Mouse (Mus musculus) intestine, postnatal 0 days (tissue): ENCODE data around the gene Snapc3. TPM values are rescaled to one million over a fixed set of nuclear protein-coding genes. Genes with fewer than 3 reads are reported as not detected.

Source experiments
- ATAC-seq: fragments of 200-750 bp; cut with Nextera tagmentation; 2 replicates; pipeline ENCODE4 v1.8.0; 2017; ENCODE audit warnings: mild to moderate bottlenecking, moderate TSS enrichment, moderate library complexity
- H3K27ac ChIP-seq: fragments of 300-500 bp; sonication (generic); 2 replicates; pipeline ENCODE4 v1.5.1; 2014; ENCODE audit warnings: mild to moderate bottlenecking, low read depth, low read length, moderate library complexity
- H3K27me3 ChIP-seq: fragments of 300-500 bp; sonication (generic); replicated peaks from 2 replicates; pipeline ENCODE4 v1.6.1; 2014; ENCODE audit warnings: low read length, mixed read lengths; ENCODE audit not compliant: control insufficient read depth, insufficient read depth
- H3K36me3 ChIP-seq: fragments of 300-500 bp; sonication (generic); 2 replicates; pipeline ENCODE4 v1.6.1; 2014; ENCODE audit warnings: mild to moderate bottlenecking, moderate library complexity; ENCODE audit not compliant: control insufficient read depth, insufficient read depth
- H3K4me1 ChIP-seq: fragments of 300-500 bp; sonication (generic); replicated peaks from 2 replicates; pipeline ENCODE4 v1.6.1; 2014; ENCODE audit warnings: antibody characterized with exemption, low read length, mixed read lengths; ENCODE audit not compliant: control insufficient read depth, insufficient read depth
- H3K4me2 ChIP-seq: fragments of 300-500 bp; sonication (generic); replicated peaks from 2 replicates; pipeline ENCODE4 v1.6.1; 2014; ENCODE audit warnings: low read depth, mild to moderate bottlenecking, moderate library complexity
- H3K4me3 ChIP-seq: fragments of 300-500 bp; sonication (generic); 2 replicates; pipeline ENCODE4 v1.5.1; 2014; ENCODE audit warnings: low read depth, low read length
- H3K9ac ChIP-seq: fragments of 300-500 bp; sonication (generic); 2 replicates; pipeline ENCODE4 v1.6.1; 2014; ENCODE audit warnings: mild to moderate bottlenecking, low read depth, low read length
- H3K9me3 ChIP-seq: fragments of 300-500 bp; sonication (generic); 2 replicates; pipeline ENCODE4 v1.6.1; 2016; ENCODE audit warnings: mixed run types; ENCODE audit not compliant: control insufficient read depth
- CTCF ChIP-seq: sonication (generic); IDR thresholded peaks from 2 replicates; pipeline ENCODE4 v1.5.1; 2016; ENCODE audit warnings: low read depth, mild to moderate bottlenecking, control low read depth, antibody characterized with exemption, moderate library complexity
- WGBS: fragments of 180-500 bp; shearing (Covaris S2); extraction: QIAGEN DNeasy Blood & Tissue Kit; methylation state at CpG from one replicate; pipeline ENCODE4 v1.1.7; 2014; 5-methylcytosine and 5-hydroxymethylcytosine counted together
- polyA plus RNA-seq: library from polyadenylated mRNA; unstranded; fragments of >200 nt; fragmentation: Nextera tagmentation; extraction: Ambion mirVana; gene quantifications from 2 replicates; pipeline ENCODE4 v1.2.1, GENCODE M21; 2015

Gene Snapc3
- polyA plus RNA-seq, 1 experiment from 2014 or later, result 12.6 TPM

DNA sequence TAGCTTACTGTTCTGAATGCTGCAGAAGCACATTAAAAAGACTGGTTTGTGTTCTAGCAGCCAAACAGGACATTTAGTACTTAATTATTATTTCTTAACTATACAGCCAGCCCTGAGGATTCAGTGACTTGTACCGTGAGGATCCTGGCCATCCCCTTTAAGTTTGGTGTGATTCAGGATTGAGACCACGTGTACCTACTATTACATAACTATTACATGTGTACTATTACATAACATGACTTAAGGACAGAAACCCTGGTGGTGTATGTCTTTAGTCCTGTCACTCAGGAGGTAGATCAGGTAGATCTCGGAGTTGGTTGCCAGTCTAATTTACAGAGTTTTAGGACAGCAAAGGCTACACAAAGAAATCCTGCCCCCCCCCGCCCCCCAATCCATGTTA lies 23.5 kb downstream of the Snapc3 start:
- Histone ChIP-seq H3K4me2 (no peak overlapping the region), H3K27me3 (no peaks in the 10 kb centered on the region), H3K36me3 (peaks cover 35% of the 10 kb centered on the region), H3K9ac (no peak overlapping the region), H3K27ac (no peak overlapping the region), H3K4me3 (no peak overlapping the region), H3K9me3 (no peaks in the 10 kb centered on the region), H3K4me1 (no peaks in the 10 kb centered on the region)
- WGBS, result 90% methylated on average over 4 of the region's 4 CpGs
- no peak for ATAC-seq
- no peak for TF ChIP-seq CTCF

- Histone ChIP-seq H3K4me2 (no peak overlapping the region), H3K9me3 (no peaks in the 10 kb centered on the region), H3K27ac (no peak overlapping the region), H3K36me3 (peaks cover 50% of the 10 kb centered on the region), H3K9ac (no peak overlapping the region), H3K4me1 (no peaks in the 10 kb centered on the region), H3K4me3 (no peak overlapping the region), H3K27me3 (no peaks in the 10 kb centered on the region)
- ATAC-seq, result no peak
- TF ChIP-seq CTCF, result no peak
- 90% methylated on average over 4 of the region's 4 CpGs for WGBS
Measured at GRCm38 (mm10) chr4:83450785-83451184, 33.3 kb downstream of the Snapc3 start.

DNA sequence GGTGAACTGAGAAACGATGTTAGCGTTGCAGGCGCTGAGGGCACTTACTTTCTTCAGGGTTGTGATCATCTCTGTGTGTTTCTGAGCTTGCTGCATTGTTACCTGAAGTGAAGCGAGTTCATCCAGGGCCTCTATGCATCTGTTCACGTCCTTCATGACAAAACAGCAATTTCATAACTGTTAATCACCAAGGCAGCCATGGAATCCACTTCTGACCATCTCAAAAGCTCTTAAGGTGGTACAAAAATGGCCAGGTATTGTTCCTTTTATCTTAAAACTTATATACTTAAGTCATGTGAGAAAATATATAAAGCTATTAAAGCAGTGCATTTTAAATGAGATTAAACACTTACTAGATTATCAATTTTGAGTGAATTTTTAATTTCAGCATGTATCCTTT lies 42.6 kb downstream of the Snapc3 start:
- WGBS, result 91% methylated on average over 5 of the region's 5 CpGs
- H3K36me3 ChIP-seq, result peaks cover 69% of the 10 kb centered on the region
- H3K4me2 ChIP-seq, result no peak overlapping the region

GRCm38 (mm10) chr4:83464827-83465226 lies 47.3 kb downstream of the Snapc3 start:
- Histone ChIP-seq H3K27ac (no peak overlapping the region), H3K4me1 (no peaks in the 10 kb centered on the region), H3K36me3 (peaks cover 51% of the 10 kb centered on the region), H3K4me2 (no peak overlapping the region), H3K4me3 (no peak overlapping the region), H3K9ac (no peak overlapping the region), H3K9me3 (no peaks in the 10 kb centered on the region), H3K27me3 (no peaks in the 10 kb centered on the region)
- no peak for TF ChIP-seq CTCF
- WGBS, result 92% methylated on average over 7 of the region's 7 CpGs
- ATAC-seq, result no peak

More for the DNA sequence above, 42.6 kb downstream of the Snapc3 start:
- no peaks in the 10 kb centered on the region for H3K9me3 ChIP-seq
- no peaks in the 10 kb centered on the region for H3K27me3 ChIP-seq
- H3K4me1 ChIP-seq, result no peaks in the 10 kb centered on the region
- TF ChIP-seq CTCF, result no peak
- H3K27ac ChIP-seq, result no peak overlapping the region
- H3K9ac ChIP-seq, result no peak overlapping the region
- H3K4me3 ChIP-seq, result no peak overlapping the region
- ATAC-seq, result no peak

- no peak overlapping the region for H3K4me2 ChIP-seq
- no peak for ATAC-seq
- no peak for TF ChIP-seq CTCF
- no peak overlapping the region for H3K9ac ChIP-seq
- peaks cover 64% of the 10 kb centered on the region for H3K36me3 ChIP-seq
- H3K4me3 ChIP-seq, result no peak overlapping the region
- 86% methylated on average over 7 of the region's 7 CpGs for WGBS
- no peak overlapping the region for H3K27ac ChIP-seq
- H3K27me3 ChIP-seq, result no peaks in the 10 kb centered on the region
- no peaks in the 10 kb centered on the region for H3K9me3 ChIP-seq
- no peaks in the 10 kb centered on the region for H3K4me1 ChIP-seq
Measured at GRCm38 (mm10) chr4:83467615-83468014, 50.1 kb downstream of the Snapc3 start.

DNA sequence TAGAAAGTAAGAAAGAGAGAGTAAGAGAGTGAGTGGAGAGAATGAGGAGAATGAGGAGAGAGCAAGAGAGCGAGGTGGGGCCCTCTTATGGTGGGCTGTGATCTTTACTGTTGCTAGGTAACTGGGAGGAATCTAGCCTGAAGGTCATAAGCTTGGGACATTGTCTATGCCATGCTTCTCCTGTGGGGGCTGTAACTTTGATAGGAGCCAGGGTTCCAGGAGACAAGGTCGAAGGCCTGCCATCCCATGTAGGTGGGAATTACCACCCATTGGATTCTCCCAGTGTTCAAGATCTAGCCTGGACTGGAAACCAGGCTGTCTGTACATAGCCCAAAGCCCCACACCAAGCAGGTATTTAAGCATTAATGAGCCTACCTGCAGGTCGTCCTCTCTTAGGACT lies 50.7 kb downstream of the Snapc3 start:
- Histone ChIP-seq H3K36me3 (peaks cover 59% of the 10 kb centered on the region), H3K27ac (no peak overlapping the region), H3K4me2 (no peak overlapping the region), H3K9ac (no peak overlapping the region), H3K9me3 (no peaks in the 10 kb centered on the region), H3K4me1 (no peaks in the 10 kb centered on the region), H3K4me3 (no peak overlapping the region), H3K27me3 (no peaks in the 10 kb centered on the region)
- no peak for TF ChIP-seq CTCF
- ATAC-seq, result no peak
- 68% methylated on average over 3 of the region's 3 CpGs for WGBS

DNA sequence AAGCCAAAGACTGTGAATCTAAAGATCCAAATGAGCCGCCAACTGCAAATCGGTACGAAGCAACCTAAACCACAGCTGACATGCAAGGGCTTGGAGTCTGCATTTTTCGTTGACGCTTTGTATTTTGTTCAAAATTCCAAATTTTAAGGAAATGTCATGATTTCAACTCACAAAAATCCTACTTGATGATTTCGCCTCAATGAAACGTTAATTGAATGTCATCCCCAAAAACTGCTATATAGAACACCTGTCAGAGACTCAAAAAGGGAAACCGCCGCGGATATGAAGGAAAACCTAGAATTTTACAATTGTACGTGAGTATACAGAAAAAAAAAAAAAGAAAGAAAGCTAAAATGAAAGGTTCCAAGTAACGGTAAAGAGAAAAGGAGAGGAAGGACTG lies 67.7 kb downstream of the Snapc3 start:
- Histone ChIP-seq H3K4me3 (peak overlapping the region; percentile 91), H3K36me3 (peaks cover 3% of the 10 kb centered on the region; the same call in 1 of the 2 replicates), H3K9me3 (no peaks in the 10 kb centered on the region), H3K27me3 (no peaks in the 10 kb centered on the region), H3K4me2 (peak overlapping the region; percentile 78), H3K4me1 (0 out of 2 replicates have a peak, but pooled peaks cover 3% of the 10 kb centered on the region), H3K27ac (no peak overlapping the region), H3K9ac (peak overlapping the region; percentile 71; the same call in 1 of the 2 replicates)
- TF ChIP-seq CTCF, result no peak
- no peak for ATAC-seq
- 30% methylated on average over 12 of the region's 12 CpGs for WGBS
